Mouse (Mus musculus) forebrain, embryonic 12.5 days (tissue): Measurements from ENCODE around the gene Vps37d. TPM values are rescaled to one million over a fixed set of nuclear protein-coding genes. Genes with fewer than 3 reads are reported as not detected.

Experiments
- ATAC-seq: fragments of 200-750 bp; cut with Nextera tagmentation; 2 replicates; pipeline ENCODE4 v1.8.0; 2017; ENCODE audit warnings: moderate TSS enrichment; ENCODE audit not compliant: low FRiP score
- H3K27ac ChIP-seq: fragments of 300-500 bp; sonication (generic); 2 replicates; pipeline ENCODE4 v1.5.1; 2016; ENCODE audit warnings: mild to moderate bottlenecking
- H3K27me3 ChIP-seq: fragments of 300-500 bp; sonication (generic); 2 replicates; pipeline ENCODE4 v1.6.1; 2016; ENCODE audit warnings: mild to moderate bottlenecking
- H3K36me3 ChIP-seq: fragments of 300-500 bp; sonication (generic); replicated peaks from 2 replicates; pipeline ENCODE4 v1.6.1; 2016; ENCODE audit warnings: mild to moderate bottlenecking
- H3K4me1 ChIP-seq: fragments of 300-500 bp; sonication (generic); 2 replicates; pipeline ENCODE4 v1.6.1; 2016
- H3K4me2 ChIP-seq: fragments of 300-500 bp; sonication (generic); 2 replicates; pipeline ENCODE4 v1.6.1; 2016; ENCODE audit warnings: mild to moderate bottlenecking, moderate library complexity
- H3K4me3 ChIP-seq: fragments of 300-500 bp; sonication (generic); replicated peaks from 2 replicates; pipeline ENCODE4 v1.5.1; 2016; ENCODE audit warnings: mild to moderate bottlenecking
- H3K9ac ChIP-seq: fragments of 300-500 bp; sonication (generic); 2 replicates; pipeline ENCODE4 v1.6.1; 2016; ENCODE audit warnings: mild to moderate bottlenecking
- H3K9me3 ChIP-seq: fragments of 300-500 bp; sonication (generic); 2 replicates; pipeline ENCODE4 v1.6.1; 2016
- WGBS: fragments of 180-500 bp; shearing (Covaris S2); methylation state at CpG from one replicate; pipeline ENCODE4 v1.1.7; 2016; 5-methylcytosine and 5-hydroxymethylcytosine counted together
- polyA plus RNA-seq: library from polyadenylated mRNA; unstranded; fragments of >200 nt; fragmentation: Nextera tagmentation; extraction: Ambion mirVana; gene quantifications from 2 replicates; pipeline ENCODE4 v1.2.1, GENCODE M21; 2016

The Vps37d gene
- polyA plus RNA-seq, 1 experiment from 2014 or later = 21.9 TPM

- Histone ChIP-seq H3K36me3 (peaks cover 18% of the 10 kb centered on the region), H3K9ac (no peak overlapping the region), H3K4me1 (peaks cover 4% of the 10 kb centered on the region), H3K27ac (no peak overlapping the region), H3K4me2 (no peak overlapping the region), H3K27me3 (0 out of 2 replicates have a peak, but pooled peaks cover 2% of the 10 kb centered on the region), H3K4me3 (no peak overlapping the region), H3K9me3 (no peaks in the 10 kb centered on the region)
- WGBS = 85% methylated on average over 11 of the region's 11 CpGs
- ATAC-seq = no peak
These were observed 37.3 kb downstream of the Vps37d start for GRCm38 (mm10) chr5:135040777-135041176.

DNA sequence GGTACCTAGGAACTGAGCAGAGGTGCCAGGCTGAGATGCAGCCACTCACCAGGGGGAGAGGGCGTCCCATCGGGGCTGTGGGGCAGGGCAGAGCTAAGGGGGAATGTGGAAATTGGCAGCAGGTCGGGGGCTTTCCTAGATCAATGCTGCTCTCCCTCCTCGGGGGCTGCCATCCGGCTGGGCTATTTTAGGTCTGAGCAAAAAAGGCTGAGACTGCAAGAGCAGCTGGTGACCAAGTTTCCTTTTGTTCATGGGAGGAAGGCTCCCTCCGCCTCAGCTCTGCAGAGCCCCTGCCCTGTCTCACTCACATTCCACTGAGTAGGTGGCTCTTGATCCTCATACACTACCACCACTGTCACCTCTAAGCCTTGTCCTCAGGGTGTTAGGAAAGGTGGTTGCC is 38.0 kb downstream of the Vps37d start:
- WGBS = 57% methylated on average over 6 of the region's 6 CpGs
- Histone ChIP-seq H3K4me2 (no peak overlapping the region), H3K36me3 (peaks cover 11% of the 10 kb centered on the region; the same call in 1 of the 2 replicates), H3K9ac (no peak overlapping the region), H3K4me3 (no peak overlapping the region), H3K4me1 (peaks cover 4% of the 10 kb centered on the region), H3K27ac (no peak overlapping the region), H3K9me3 (no peaks in the 10 kb centered on the region), H3K27me3 (0 out of 2 replicates have a peak, but pooled peaks cover 2% of the 10 kb centered on the region)
- ATAC-seq = no peak

- WGBS = 89% methylated on average over 9 of the region's 9 CpGs
- ATAC-seq = no peak
- peaks cover 9% of the 10 kb centered on the region; the same call in 1 of the 2 replicates for H3K36me3 ChIP-seq
- no peak overlapping the region for H3K4me3 ChIP-seq
- H3K27me3 ChIP-seq = 0 out of 2 replicates have a peak, but pooled peaks cover 2% of the 10 kb centered on the region
- no peak overlapping the region for H3K4me2 ChIP-seq
- H3K27ac ChIP-seq = no peak overlapping the region
- H3K9ac ChIP-seq = no peak overlapping the region
- peaks cover 4% of the 10 kb centered on the region for H3K4me1 ChIP-seq
- no peaks in the 10 kb centered on the region for H3K9me3 ChIP-seq
These were observed 38.5 kb downstream of the Vps37d start for GRCm38 (mm10) chr5:135039541-135039940.

DNA sequence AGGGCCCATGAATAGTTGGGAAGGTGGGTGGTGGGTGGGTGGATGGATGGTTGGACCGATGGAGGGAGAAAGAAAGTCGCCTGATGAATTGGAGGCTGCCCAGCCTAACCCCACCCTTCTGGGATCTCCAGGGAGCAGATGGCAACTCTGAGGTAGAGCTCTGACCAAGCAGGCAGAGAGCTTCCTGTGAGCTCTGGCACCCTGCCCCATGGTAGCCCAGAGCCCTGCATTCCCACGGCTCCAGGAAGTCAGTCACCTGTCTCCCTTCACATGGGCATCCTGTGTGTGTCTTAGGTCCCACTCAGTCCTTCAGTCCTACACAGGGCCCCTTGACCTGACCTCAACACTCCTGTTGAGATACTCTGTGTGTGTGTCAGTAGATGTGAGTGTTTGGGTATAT is 40.1 kb downstream of the Vps37d start:
- no peaks in the 10 kb centered on the region for H3K9me3 ChIP-seq
- 0 out of 2 replicates have a peak, but pooled peaks cover 2% of the 10 kb centered on the region for H3K27me3 ChIP-seq
- peaks cover 4% of the 10 kb centered on the region; the same call in 1 of the 2 replicates for H3K36me3 ChIP-seq
- H3K9ac ChIP-seq = no peak overlapping the region
- WGBS = 78% methylated on average over 3 of the region's 3 CpGs
- H3K4me2 ChIP-seq = no peak overlapping the region
- ATAC-seq = no peak
- peaks cover 4% of the 10 kb centered on the region for H3K4me1 ChIP-seq
- H3K27ac ChIP-seq = no peak overlapping the region
- H3K4me3 ChIP-seq = no peak overlapping the region

DNA sequence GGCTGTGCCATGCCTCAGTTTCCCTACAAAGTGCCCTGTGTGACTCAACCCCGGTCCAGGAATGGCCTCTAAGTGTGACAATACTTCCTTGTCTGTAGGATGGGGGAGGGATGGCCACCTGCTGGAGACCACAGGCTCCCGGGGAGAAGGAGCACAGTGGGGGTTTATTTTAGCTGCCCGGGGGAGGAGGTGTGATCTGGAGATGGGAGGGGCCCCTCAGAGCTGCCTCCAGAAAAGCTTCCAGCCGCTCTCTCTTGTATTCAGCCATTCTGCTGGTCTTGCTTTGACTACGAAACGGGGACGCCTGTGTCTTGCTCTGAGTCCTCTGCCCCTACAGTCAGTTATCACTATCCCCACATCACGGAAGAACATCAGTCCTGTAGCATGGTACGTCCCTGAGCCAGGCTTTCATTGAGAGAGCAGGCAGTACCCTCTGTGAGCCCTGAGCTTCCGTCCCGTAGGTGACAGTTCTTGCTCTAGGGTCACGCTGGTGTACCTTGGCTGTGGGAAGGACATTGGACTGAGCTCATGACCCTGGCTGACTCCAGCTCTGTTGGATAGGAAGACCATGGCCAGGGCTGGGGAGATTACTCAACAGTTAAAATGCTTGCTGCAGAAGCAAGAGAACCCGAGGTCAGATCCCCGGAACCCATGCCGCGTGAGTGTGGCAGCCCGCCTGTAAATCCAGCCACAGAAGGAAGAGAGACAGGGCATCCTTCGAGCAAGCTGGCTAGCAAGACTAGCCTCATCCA is 42.3 kb downstream of the Vps37d start:
- Histone ChIP-seq H3K36me3 (peaks cover 4% of the 10 kb centered on the region; the same call in 1 of the 2 replicates), H3K4me2 (no peak overlapping the region), H3K4me3 (no peak overlapping the region), H3K27me3 (no peaks in the 10 kb centered on the region), H3K9me3 (no peaks in the 10 kb centered on the region), H3K9ac (no peak overlapping the region), H3K27ac (no peak overlapping the region), H3K4me1 (peaks cover 4% of the 10 kb centered on the region)
- WGBS = 69% methylated on average over 18 of the region's 18 CpGs
- ATAC-seq = no peak

DNA sequence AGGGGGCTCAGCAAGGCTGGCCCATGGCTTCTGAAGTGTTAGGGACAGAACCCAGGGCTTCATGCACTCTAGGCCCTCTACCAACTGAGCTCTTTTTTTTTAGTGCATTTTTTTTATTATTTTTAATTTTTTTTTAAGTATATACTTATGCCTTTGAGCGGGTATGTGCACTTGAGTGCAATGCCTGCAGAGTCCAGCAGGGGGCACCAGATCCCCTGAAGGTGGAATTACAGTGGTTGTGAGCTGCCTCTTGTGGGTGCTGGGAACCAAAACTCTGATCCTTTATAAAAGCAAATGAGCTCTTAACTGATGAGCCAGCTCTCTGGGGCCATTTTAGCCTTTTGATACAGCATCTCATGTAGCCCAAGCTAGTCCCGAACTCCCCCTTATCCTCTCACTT is 43.5 kb downstream of the Vps37d start:
- Histone ChIP-seq H3K9ac (no peak overlapping the region), H3K36me3 (peaks cover 4% of the 10 kb centered on the region; the same call in 1 of the 2 replicates), H3K27me3 (no peaks in the 10 kb centered on the region), H3K4me2 (no peak overlapping the region), H3K4me3 (no peak overlapping the region), H3K4me1 (no peaks in the 10 kb centered on the region), H3K9me3 (no peaks in the 10 kb centered on the region), H3K27ac (no peak overlapping the region)
- ATAC-seq = no peak
- 98% methylated on average over 2 of the region's 2 CpGs for WGBS

DNA sequence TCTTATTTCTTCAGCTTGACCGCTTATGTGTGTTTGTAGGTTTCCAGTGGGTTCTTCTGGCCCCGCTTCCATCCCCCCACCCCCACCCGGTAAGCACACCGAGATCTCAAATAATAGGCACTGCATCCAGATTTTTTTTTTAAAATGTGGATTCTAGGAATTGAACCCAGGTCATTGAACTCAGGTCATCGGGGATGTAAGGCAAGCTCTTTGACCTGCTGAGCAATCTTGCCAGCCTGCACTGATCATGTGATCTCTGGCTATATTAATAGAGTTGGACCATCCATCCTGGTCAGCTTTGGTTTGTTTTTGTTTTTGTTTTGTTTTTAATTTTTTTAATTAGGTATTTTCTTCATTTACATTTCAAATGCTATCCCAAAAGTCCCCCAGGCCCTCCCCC is 45.5 kb downstream of the Vps37d start:
- H3K4me2 ChIP-seq = no peak overlapping the region

DNA sequence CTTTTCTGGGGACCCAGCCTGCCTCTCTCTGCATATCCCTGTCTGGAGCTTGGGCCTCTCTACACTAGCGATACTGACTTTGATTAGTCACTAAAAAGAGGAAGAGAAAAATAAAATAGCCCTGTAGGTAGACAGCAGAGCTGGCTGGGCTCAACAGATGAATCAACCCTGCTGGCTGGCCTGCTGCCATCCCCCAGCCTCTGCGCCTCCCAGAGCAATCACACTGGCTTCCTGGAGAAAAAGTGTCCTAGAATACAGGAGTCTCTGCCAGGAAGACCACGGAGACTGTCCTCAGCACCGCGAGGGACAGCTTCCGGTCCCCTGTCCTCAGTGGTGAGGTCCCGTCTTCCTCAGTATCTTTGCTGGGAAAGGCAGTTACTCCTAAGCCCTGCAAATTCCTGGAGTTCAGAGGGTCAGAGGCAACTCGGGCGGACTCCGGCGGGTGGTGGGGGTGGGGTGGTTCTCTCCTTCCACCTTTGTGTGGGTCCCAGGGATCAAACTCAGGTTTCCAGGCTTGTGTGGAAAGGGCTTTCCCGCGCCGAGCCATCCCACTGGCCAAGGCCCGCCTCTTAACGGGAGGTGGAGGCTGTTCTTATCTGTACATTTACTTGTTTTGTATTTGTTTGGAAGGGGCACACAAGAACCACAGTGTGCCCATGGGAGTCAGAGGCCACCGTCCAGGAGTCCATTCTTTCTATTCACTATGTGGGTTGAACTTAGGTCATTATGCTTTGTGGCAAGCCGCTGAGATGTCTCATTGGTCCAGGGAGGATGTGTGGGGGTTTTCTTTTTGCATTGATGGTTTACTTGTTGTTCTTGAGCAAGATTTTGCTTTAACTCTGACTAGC is 48.8 kb downstream of the Vps37d start:
- Histone ChIP-seq H3K4me1 (peaks cover 10% of the 10 kb centered on the region), H3K27ac (no peak overlapping the region), H3K4me2 (no peak overlapping the region), H3K27me3 (peaks cover 10% of the 10 kb centered on the region; the same call in 1 of the 2 replicates), H3K4me3 (no peak overlapping the region), H3K36me3 (no peaks in the 10 kb centered on the region), H3K9ac (no peak overlapping the region), H3K9me3 (no peaks in the 10 kb centered on the region)
- ATAC-seq = no peak
- 57% methylated on average over 18 of the region's 18 CpGs for WGBS

More for the DNA sequence above, 45.5 kb downstream of the Vps37d start:
- Histone ChIP-seq H3K27ac (no peak overlapping the region), H3K4me1 (peaks cover 2% of the 10 kb centered on the region; the same call in 1 of the 2 replicates), H3K9ac (no peak overlapping the region), H3K36me3 (no peaks in the 10 kb centered on the region; the same call in 1 of the 2 replicates), H3K4me3 (no peak overlapping the region), H3K9me3 (no peaks in the 10 kb centered on the region), H3K27me3 (no peaks in the 10 kb centered on the region)
- no peak for ATAC-seq
- 94% methylated on average over 5 of the region's 5 CpGs for WGBS

- ATAC-seq = no peak
- Histone ChIP-seq H3K4me1 (peaks cover 15% of the 10 kb centered on the region), H3K36me3 (no peaks in the 10 kb centered on the region), H3K9ac (0 out of 2 replicates have a peak overlapping the region, but pooled peaks have one; percentile 1), H3K4me3 (no peak overlapping the region), H3K4me2 (0 out of 2 replicates have a peak overlapping the region, but pooled peaks have one; percentile 4), H3K27ac (no peak overlapping the region), H3K9me3 (no peaks in the 10 kb centered on the region), H3K27me3 (peaks cover 18% of the 10 kb centered on the region; the same call in 1 of the 2 replicates)
- WGBS = 32% methylated on average over 7 of the region's 7 CpGs
These were observed 52.2 kb downstream of the Vps37d start for GRCm38 (mm10) chr5:135025899-135026298.

- Histone ChIP-seq H3K4me2 (peak overlapping the region; percentile 97), H3K36me3 (no peaks in the 10 kb centered on the region), H3K9me3 (no peaks in the 10 kb centered on the region), H3K27ac (no peak overlapping the region), H3K9ac (no peak overlapping the region), H3K27me3 (peaks cover 21% of the 10 kb centered on the region; the same call in 1 of the 2 replicates), H3K4me1 (peaks cover 15% of the 10 kb centered on the region), H3K4me3 (peak overlapping the region; percentile 70; the same call in 1 of the 2 replicates)
- no peak for ATAC-seq
- 79% methylated on average over 11 of the region's 11 CpGs for WGBS
These were observed 53.3 kb downstream of the Vps37d start for GRCm38 (mm10) chr5:135024665-135025224.

- Histone ChIP-seq H3K27ac (0 out of 2 replicates have a peak within 1 kb of the TSS, but pooled peaks have one; percentile 5), H3K9me3 (no peaks in the 10 kb centered on the region), H3K27me3 (peaks cover 21% of the 10 kb centered on the region; the same call in 1 of the 2 replicates)
These were observed 54.5 kb downstream of the Vps37d start, which contains the start of gene Stx1a for GRCm38 (mm10) chr5:135023344-135024173. Gene Stx1a (plus strand): TSS chr5:135023482.

More at GRCm38 (mm10) chr5:135023344-135024173, 54.5 kb downstream of the Vps37d start, which contains the start of gene Stx1a:
- Histone ChIP-seq H3K4me3 (peak within 1 kb of the TSS; percentile 70), H3K4me2 (peak within 1 kb of the TSS; percentile 97), H3K9ac (peak within 1 kb of the TSS; percentile 83), H3K4me1 (peaks cover 14% of the 10 kb centered on the region), H3K36me3 (no peaks in the 10 kb centered on the region)
- ATAC-seq = peak; percentile 97
- WGBS = under 1% methylated on average over 48 of the region's 61 CpGs
